Mouse (Mus musculus): ENCODE results near the gene Klhl40.

The Klhl40 gene

GRCm38 (mm10) chr9:121772412-121772811, 5.0 kb upstream of the Klhl40 start:
- in situ Hi-C loops (cut with MboI; ENCODE audit: low pct_unique_long_range_greater_than_20kb in 1 of 2, low sequenced_read_pairs in 2 of 2, unreplicated experiment in 1 of 2): no loop called here

GRCm38 (mm10) chr9:121775951-121776350, 1.5 kb upstream of the Klhl40 start:
- in situ Hi-C loops (cut with MboI; ENCODE audit: low pct_unique_long_range_greater_than_20kb in 1 of 2, low sequenced_read_pairs in 2 of 2, unreplicated experiment in 1 of 2): no loop called here

GRCm38 (mm10) chr9:121776511-121776910, 896 bp upstream of the Klhl40 start:
- in situ Hi-C loops (cut with MboI; ENCODE audit: low pct_unique_long_range_greater_than_20kb in 1 of 2, low sequenced_read_pairs in 2 of 2, unreplicated experiment in 1 of 2): no loop called here

- in situ Hi-C loops (cut with MboI; ENCODE audit: low pct_unique_long_range_greater_than_20kb in 1 of 2, low sequenced_read_pairs in 2 of 2, unreplicated experiment in 1 of 2): no loop called here
Observed at GRCm38 (mm10) chr9:121778066-121778624, 738 bp downstream of the Klhl40 start.

- in situ Hi-C loops (cut with MboI; ENCODE audit: low pct_unique_long_range_greater_than_20kb in 1 of 2, low sequenced_read_pairs in 2 of 2, unreplicated experiment in 1 of 2): no loop called here
Observed at GRCm38 (mm10) chr9:121784801-121785200, 7.4 kb downstream of the Klhl40 start.

GRCm38 (mm10) chr9:121785261-121785660, 7.9 kb downstream of the Klhl40 start:
- in situ Hi-C loops (cut with MboI; ENCODE audit: low pct_unique_long_range_greater_than_20kb in 1 of 2, low sequenced_read_pairs in 2 of 2, unreplicated experiment in 1 of 2): no loop called here

- in situ Hi-C loops (cut with MboI; ENCODE audit: low pct_unique_long_range_greater_than_20kb in 1 of 2, low sequenced_read_pairs in 2 of 2, unreplicated experiment in 1 of 2): no loop called here
Observed at GRCm38 (mm10) chr9:121786359-121786758, 9.0 kb downstream of the Klhl40 start.

GRCm38 (mm10) chr9:121791206-121791605, 13.8 kb downstream of the Klhl40 start:
- in situ Hi-C loops (cut with MboI; ENCODE audit: low pct_unique_long_range_greater_than_20kb in 1 of 2, low sequenced_read_pairs in 2 of 2, unreplicated experiment in 1 of 2): no loop called here

GRCm38 (mm10) chr9:121791757-121792521, 14.5 kb downstream of the Klhl40 start, which contains the start of gene Hhatl:
Hhatl (minus strand) TSS chr9:121792507.
- in situ Hi-C loops (cut with MboI; ENCODE audit: low pct_unique_long_range_greater_than_20kb in 1 of 2, low sequenced_read_pairs in 2 of 2, unreplicated experiment in 1 of 2): no loop called here

- in situ Hi-C loops (cut with MboI; ENCODE audit: low pct_unique_long_range_greater_than_20kb in 1 of 2, low sequenced_read_pairs in 2 of 2, unreplicated experiment in 1 of 2): no loop called here
Observed at GRCm38 (mm10) chr9:121794972-121795539, 17.6 kb downstream of the Klhl40 start.

GRCm38 (mm10) chr9:121797722-121798121, 20.3 kb downstream of the Klhl40 start:
- in situ Hi-C loops (cut with MboI; ENCODE audit: low pct_unique_long_range_greater_than_20kb in 1 of 2, low sequenced_read_pairs in 2 of 2, unreplicated experiment in 1 of 2): no loop called here

GRCm38 (mm10) chr9:121798887-121799520, 21.6 kb downstream of the Klhl40 start:
- in situ Hi-C loops (cut with MboI; ENCODE audit: low pct_unique_long_range_greater_than_20kb in 1 of 2, low sequenced_read_pairs in 2 of 2, unreplicated experiment in 1 of 2): no loop called here

- in situ Hi-C loops (cut with MboI; ENCODE audit: low pct_unique_long_range_greater_than_20kb in 1 of 2, low sequenced_read_pairs in 2 of 2, unreplicated experiment in 1 of 2): no loop called here
Observed at GRCm38 (mm10) chr9:121802747-121803146, 25.3 kb downstream of the Klhl40 start.

- in situ Hi-C loops (cut with MboI; ENCODE audit: low pct_unique_long_range_greater_than_20kb in 1 of 2, low sequenced_read_pairs in 2 of 2, unreplicated experiment in 1 of 2): no loop called here
Observed at GRCm38 (mm10) chr9:121807546-121807945, 30.1 kb downstream of the Klhl40 start.

- in situ Hi-C loops (cut with MboI; ENCODE audit: low pct_unique_long_range_greater_than_20kb in 1 of 2, low sequenced_read_pairs in 2 of 2, unreplicated experiment in 1 of 2): no loop called here
Observed at GRCm38 (mm10) chr9:121807947-121808346, 30.5 kb downstream of the Klhl40 start.

- in situ Hi-C loops (cut with MboI; ENCODE audit: low pct_unique_long_range_greater_than_20kb in 1 of 2, low sequenced_read_pairs in 2 of 2, unreplicated experiment in 1 of 2): no loop called here
Observed at GRCm38 (mm10) chr9:121808511-121808910, 31.1 kb downstream of the Klhl40 start.

- in situ Hi-C loops (cut with MboI; ENCODE audit: low pct_unique_long_range_greater_than_20kb in 1 of 2, low sequenced_read_pairs in 2 of 2, unreplicated experiment in 1 of 2): no loop called here
Observed at GRCm38 (mm10) chr9:121810081-121810821, 32.8 kb downstream of the Klhl40 start.

- in situ Hi-C loops (cut with MboI; ENCODE audit: low pct_unique_long_range_greater_than_20kb in 1 of 2, low sequenced_read_pairs in 2 of 2, unreplicated experiment in 1 of 2): no loop called here
Observed at GRCm38 (mm10) chr9:121815183-121815582, 37.8 kb downstream of the Klhl40 start.

Measured in mouse embryonic stem cell (cell line).